Mouse (Mus musculus) limb, embryonic 13.5 days (tissue): ENCODE data around the gene Arpc2. TPM values are rescaled to one million over a fixed set of nuclear protein-coding genes. Genes with fewer than 3 reads are reported as not detected.

Experiments used
- ATAC-seq: fragments of 200-750 bp; cut with Nextera tagmentation; 2 replicates; pipeline ENCODE4 v1.8.0; 2017; ENCODE audit warnings: low read depth, moderate number of reproducible peaks, moderate TSS enrichment; ENCODE audit not compliant: low FRiP score
- H3K27ac ChIP-seq: fragments of 300-500 bp; sonication (generic); 2 replicates; pipeline ENCODE4 v1.5.1; 2015; ENCODE audit warnings: inconsistent platforms, mild to moderate bottlenecking, moderate library complexity
- H3K27me3 ChIP-seq: fragments of 300-500 bp; sonication (generic); 2 replicates; pipeline ENCODE4 v1.6.1; 2015; ENCODE audit warnings: mild to moderate bottlenecking, inconsistent platforms
- H3K36me3 ChIP-seq: fragments of 300-500 bp; sonication (generic); 2 replicates; pipeline ENCODE4 v1.6.1; 2015; ENCODE audit warnings: inconsistent platforms, mild to moderate bottlenecking, moderate library complexity
- H3K4me1 ChIP-seq: fragments of 300-500 bp; sonication (generic); 2 replicates; pipeline ENCODE4 v1.6.1; 2015; ENCODE audit warnings: inconsistent platforms
- H3K4me2 ChIP-seq: fragments of 300-500 bp; sonication (generic); replicated peaks from 2 replicates; pipeline ENCODE4 v1.6.1; 2015; ENCODE audit warnings: inconsistent platforms, mild to moderate bottlenecking, moderate library complexity
- H3K4me3 ChIP-seq: fragments of 300-500 bp; sonication (generic); 2 replicates; pipeline ENCODE4 v1.5.1; 2015; ENCODE audit warnings: moderate library complexity, mild to moderate bottlenecking, inconsistent platforms
- H3K9ac ChIP-seq: fragments of 300-500 bp; sonication (generic); 2 replicates; pipeline ENCODE4 v1.6.1; 2015; ENCODE audit warnings: mild to moderate bottlenecking, inconsistent platforms
- H3K9me3 ChIP-seq: fragments of 300-500 bp; sonication (generic); 2 replicates; pipeline ENCODE4 v1.6.1; 2016; ENCODE audit warnings: inconsistent platforms
- WGBS: fragments of 180-500 bp; shearing (Covaris S2); methylation state at CpG from one replicate; pipeline ENCODE4 v1.1.7; 2015; 5-methylcytosine and 5-hydroxymethylcytosine counted together
- microRNA counts: library from miRNA; unstranded; fragments of <30 nt; microRNA quantifications from one replicate; lab custom pipeline; 2016
- microRNA-seq: library from miRNA; unstranded; fragments of <30 nt; microRNA quantifications from one replicate; pipeline ENCODE4, GENCODE M21; 2016
- polyA plus RNA-seq: library from polyadenylated mRNA; unstranded; fragments of >200 nt; fragmentation: Nextera tagmentation; extraction: Ambion mirVana; gene quantifications from 2 replicates; pipeline ENCODE4 v1.2.1, GENCODE M21; 2015

The Arpc2 gene
- polyA plus RNA-seq, 1 experiment from 2014 or later: 389 TPM

GRCm38 (mm10) chr1:74305522-74305921, 69.6 kb downstream of the Arpc2 start, which contains the start of gene Tmbim1:
Gene Tmbim1 (minus strand): TSS chr1:74305622.
- H3K27me3 ChIP-seq: no peaks in the 10 kb centered on the region
- peaks cover 16% of the 10 kb centered on the region for H3K4me1 ChIP-seq
- no peaks in the 10 kb centered on the region for H3K9me3 ChIP-seq
- H3K36me3 ChIP-seq: no peaks in the 10 kb centered on the region
- H3K4me3 ChIP-seq: peak within 1 kb of the TSS; percentile 76
- peak within 1 kb of the TSS; percentile 86 for H3K9ac ChIP-seq
- H3K4me2 ChIP-seq: peak within 1 kb of the TSS; percentile 83
- ATAC-seq: no peak
- 52% methylated on average over 2 of the region's 2 CpGs for WGBS
- peak within 1 kb of the TSS; percentile 91; the same call in 1 of the 2 replicates for H3K27ac ChIP-seq

DNA sequence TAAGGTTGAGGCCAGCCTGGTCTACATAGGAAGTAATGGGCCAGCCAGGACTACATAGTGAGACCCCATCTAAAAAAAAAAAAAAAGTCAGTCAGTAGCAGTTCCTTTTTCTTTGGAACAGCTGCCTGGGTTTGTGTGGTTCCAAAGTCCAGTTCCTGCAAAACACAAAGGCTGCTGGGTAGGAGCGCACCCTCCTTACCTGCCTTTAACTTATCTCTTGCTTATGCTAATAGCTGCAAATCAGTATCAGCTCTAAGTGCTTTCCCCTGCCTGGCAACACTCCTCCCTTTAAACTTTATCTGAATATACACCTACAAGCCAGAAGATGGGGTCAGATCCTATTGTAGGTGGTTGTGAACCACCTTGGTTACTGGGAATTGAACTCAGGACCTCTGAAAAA, 71.3 kb downstream of the Arpc2 start:
- H3K9ac ChIP-seq: no peak overlapping the region
- 96% methylated on average over 1 of the region's 1 CpGs for WGBS

GRCm38 (mm10) chr1:74308001-74308964, 72.4 kb downstream of the Arpc2 start:
- Histone ChIP-seq H3K4me2 (no peak overlapping the region), H3K27ac (no peak overlapping the region), H3K36me3 (no peaks in the 10 kb centered on the region), H3K9ac (no peak overlapping the region), H3K27me3 (no peaks in the 10 kb centered on the region), H3K4me1 (no peaks in the 10 kb centered on the region), H3K4me3 (no peak overlapping the region), H3K9me3 (no peaks in the 10 kb centered on the region)
- 56% methylated on average over 10 of the region's 10 CpGs for WGBS
- no peak for ATAC-seq

More for the DNA sequence above, 71.3 kb downstream of the Arpc2 start:
- no peak overlapping the region for H3K4me3 ChIP-seq
- no peak for ATAC-seq
- no peaks in the 10 kb centered on the region for H3K27me3 ChIP-seq
- H3K4me2 ChIP-seq: no peak overlapping the region
- no peak overlapping the region for H3K27ac ChIP-seq
- H3K4me1 ChIP-seq: peaks cover 9% of the 10 kb centered on the region
- H3K9me3 ChIP-seq: no peaks in the 10 kb centered on the region
- no peaks in the 10 kb centered on the region for H3K36me3 ChIP-seq

DNA sequence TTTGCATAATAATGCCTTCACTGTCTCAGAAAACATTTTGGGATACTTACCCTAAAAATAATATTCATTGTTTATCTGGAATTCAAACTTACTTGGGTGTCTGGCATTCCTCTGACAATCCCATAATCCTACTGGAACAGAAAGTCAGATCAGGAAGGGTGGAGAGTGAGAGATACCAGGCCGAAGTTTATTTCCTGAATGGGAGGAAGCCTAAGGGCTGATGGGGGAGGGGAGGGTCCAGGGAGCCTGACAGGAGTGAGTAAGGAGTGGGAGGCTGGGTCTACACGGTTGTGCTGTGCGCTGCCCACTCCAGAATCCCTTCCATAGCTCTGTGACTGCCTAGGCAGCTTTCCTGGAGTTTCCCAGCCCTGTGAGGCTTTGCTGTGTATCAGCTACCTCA, 73.9 kb downstream of the Arpc2 start:
- no peaks in the 10 kb centered on the region for H3K36me3 ChIP-seq
- H3K27ac ChIP-seq: 0 out of 2 replicates have a peak overlapping the region, but pooled peaks have one; percentile 28
- no peaks in the 10 kb centered on the region for H3K9me3 ChIP-seq
- H3K4me3 ChIP-seq: no peak overlapping the region
- 35% methylated on average over 3 of the region's 3 CpGs for WGBS
- H3K9ac ChIP-seq: no peak overlapping the region
- no peaks in the 10 kb centered on the region for H3K27me3 ChIP-seq
- no peak overlapping the region for H3K4me2 ChIP-seq
- no peak for ATAC-seq
- no peaks in the 10 kb centered on the region for H3K4me1 ChIP-seq

DNA sequence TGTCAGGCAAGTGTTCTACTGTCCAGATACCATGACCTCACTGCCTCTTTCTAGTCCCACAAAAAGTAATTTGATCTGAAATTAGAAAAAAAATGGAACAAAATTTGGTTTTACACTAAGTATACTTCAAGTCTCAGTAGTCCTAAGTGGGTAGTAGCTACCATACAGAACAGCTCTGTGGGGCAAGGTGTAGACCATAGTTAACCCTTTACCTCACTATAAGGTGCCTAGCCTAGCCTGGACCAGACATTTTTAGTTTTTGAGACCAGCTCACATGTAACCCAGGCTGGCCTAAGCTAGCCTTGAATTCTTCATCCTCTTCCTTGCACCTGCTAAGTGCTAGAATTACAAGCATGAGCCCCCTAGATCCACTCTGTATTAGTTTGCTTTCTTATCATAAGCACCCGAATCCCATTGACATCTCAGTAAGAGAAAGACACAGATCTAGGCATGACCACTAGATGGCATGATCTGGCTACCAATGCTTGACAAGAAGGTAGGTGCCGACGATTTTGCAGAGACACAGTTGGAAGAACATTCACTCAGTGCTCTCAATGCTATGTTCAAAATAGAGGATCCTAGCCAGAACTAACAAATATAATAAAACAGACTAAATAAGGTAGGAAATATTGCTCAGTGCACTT, 77.3 kb downstream of the Arpc2 start:
- no peak overlapping the region for H3K9ac ChIP-seq
- no peak overlapping the region for H3K4me2 ChIP-seq
- H3K4me1 ChIP-seq: no peaks in the 10 kb centered on the region
- H3K27me3 ChIP-seq: no peaks in the 10 kb centered on the region
- 5% methylated on average over 3 of the region's 3 CpGs for WGBS
- H3K9me3 ChIP-seq: no peaks in the 10 kb centered on the region
- no peak overlapping the region for H3K4me3 ChIP-seq
- H3K27ac ChIP-seq: no peak overlapping the region
- peak; percentile 57; the same call in 1 of the 2 replicates for ATAC-seq
- no peaks in the 10 kb centered on the region for H3K36me3 ChIP-seq

GRCm38 (mm10) chr1:74314796-74315195, 78.9 kb downstream of the Arpc2 start:
- Histone ChIP-seq H3K9me3 (no peaks in the 10 kb centered on the region), H3K4me1 (no peaks in the 10 kb centered on the region), H3K36me3 (no peaks in the 10 kb centered on the region), H3K27ac (no peak overlapping the region), H3K4me3 (no peak overlapping the region), H3K9ac (no peak overlapping the region), H3K4me2 (no peak overlapping the region), H3K27me3 (no peaks in the 10 kb centered on the region)
- no peak for ATAC-seq
- WGBS: 90% methylated on average over 3 of the region's 3 CpGs

DNA sequence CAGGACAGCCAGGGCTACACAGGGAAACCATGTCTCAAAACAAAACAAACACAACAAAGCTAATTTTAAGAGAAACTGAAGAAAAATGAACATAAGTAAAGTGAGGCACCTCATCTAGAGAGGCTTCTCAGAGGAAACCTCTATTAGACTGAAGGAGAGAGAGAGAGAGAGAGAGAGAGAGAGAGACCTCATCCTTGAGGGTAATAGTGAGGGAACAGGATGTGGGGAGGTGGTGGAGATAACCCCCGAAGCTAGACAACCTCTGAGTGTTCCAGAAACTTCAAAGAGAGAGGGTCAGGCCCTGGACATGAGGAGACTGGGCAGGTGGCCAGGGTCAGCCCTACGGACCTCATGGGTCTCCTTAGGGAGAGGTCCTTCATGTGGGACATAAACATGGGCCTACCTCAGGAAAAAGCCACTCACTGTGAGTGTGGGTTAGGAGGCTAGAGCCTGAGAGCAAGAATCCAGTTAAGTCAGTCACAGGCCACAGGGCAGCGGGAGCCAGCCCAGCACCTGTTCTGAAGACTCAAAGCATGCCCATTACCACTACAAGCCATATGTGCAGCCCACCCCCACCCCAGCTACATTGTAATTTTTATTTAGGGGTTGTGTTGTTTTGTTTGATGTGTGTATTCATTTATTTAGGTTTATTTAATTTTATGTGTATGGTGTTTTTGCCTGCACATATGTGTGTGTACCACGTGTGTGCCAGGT, 80.4 kb downstream of the Arpc2 start:
- H3K4me2 ChIP-seq: no peak overlapping the region
- ATAC-seq: no peak
- no peaks in the 10 kb centered on the region for H3K36me3 ChIP-seq
- 75% methylated on average over 4 of the region's 4 CpGs for WGBS
- no peak overlapping the region for H3K27ac ChIP-seq
- no peak overlapping the region for H3K9ac ChIP-seq
- no peaks in the 10 kb centered on the region for H3K4me1 ChIP-seq
- H3K9me3 ChIP-seq: peaks cover 3% of the 10 kb centered on the region; the same call in 1 of the 2 replicates
- no peak overlapping the region for H3K4me3 ChIP-seq
- no peaks in the 10 kb centered on the region for H3K27me3 ChIP-seq

MicroRNAs within 50 kb of the gene (microRNA counts, 519-probe panel; counts per million panel counts)
- microRNA mmu-miR-1928 (lab: Ali Mortazavi, UCI): 1,601 counts per million, percentile 17 among the panel's probes with 10 or more counts

Small RNA genes within 50 kb of the gene (microRNA-seq; reads per million reads assigned to microRNA genes)
- not detected for gene Mir1928

Other genes with a start within 250 kb of the Arpc2 start
- gene Tns1, start 111.6 kb upstream of the Arpc2 start, polyA plus RNA-seq: 44.4 and 45.1 TPM in 2 replicates
- 0.15 and 0.33 TPM in 2 replicates for gene Rufy4, start 110.5 kb upstream of the Arpc2 start, polyA plus RNA-seq
- 0.10 and 0.13 TPM in 2 replicates for gene Cxcr2, start 82.1 kb upstream of the Arpc2 start, polyA plus RNA-seq
- not detected in 2 replicates for gene Cxcr1, start 41.5 kb upstream of the Arpc2 start, polyA plus RNA-seq
- gene Gpbar1, start 42.5 kb downstream of the Arpc2 start, polyA plus RNA-seq: 0.18 and 0.31 TPM in 2 replicates
- gene Aamp, start 48.7 kb downstream of the Arpc2 start, polyA plus RNA-seq: 220 and 232 TPM in 2 replicates
- 108 and 112 TPM in 2 replicates for gene Pnkd, start 48.8 kb downstream of the Arpc2 start, polyA plus RNA-seq
- gene Tmbim1, start 69.5 kb downstream of the Arpc2 start, polyA plus RNA-seq: 30.6 and 31.7 TPM in 2 replicates
- gene Catip, start 126.0 kb downstream of the Arpc2 start, polyA plus RNA-seq: 1.2 and 1.5 TPM in 2 replicates
- 2.4 and 2.9 TPM in 2 replicates for gene Slc11a1, start 139.1 kb downstream of the Arpc2 start, polyA plus RNA-seq
- gene Ctdsp1, start 155.4 kb downstream of the Arpc2 start, polyA plus RNA-seq: 87.5 and 90.9 TPM in 2 replicates
- 0.17 and 0.20 TPM in 2 replicates for gene Vil1, start 173.3 kb downstream of the Arpc2 start, polyA plus RNA-seq